ENCODE assay signal across 10 mouse cellular contexts in the genomic region with DNA sequence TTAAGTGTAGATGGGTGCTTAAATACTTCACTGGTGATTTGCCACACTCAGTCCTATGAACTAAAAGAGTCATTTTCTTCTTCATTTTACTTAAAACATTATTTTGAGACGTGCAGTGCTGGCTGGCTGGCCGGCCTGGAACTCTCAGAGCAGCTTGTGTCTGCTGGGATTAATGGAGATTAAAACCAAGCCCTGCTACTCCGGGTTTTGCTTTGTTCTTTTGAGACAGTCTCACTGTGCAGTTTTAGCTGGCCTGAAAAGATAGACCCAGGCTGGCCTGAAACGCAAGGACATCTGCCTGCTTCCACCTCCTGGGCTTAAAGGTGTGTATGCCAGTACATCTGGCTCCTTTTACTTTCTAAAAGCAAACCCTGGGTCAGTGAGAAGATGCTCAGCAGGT. TPM values are rescaled to one million over a fixed set of nuclear protein-coding genes. Genes with fewer than 3 reads are reported as not detected.
DNase-seq lines count a peak whose midpoint lies in the region; ATAC-seq lines count a peak whose summit lies in the region.
"Had no signal": no experiment of that assay in that cellular context is flagged by ENCODE, and none has a peak within 500 bp of the region (broad histone marks: within the 10 kb centered on the region; RNA-seq: fewer than 3 reads in every experiment).

No protein-coding gene starts in this region.

- H3K36me3 ChIP-seq in heart, embryonic 14.5 days (ENCODE audit: control insufficient read depth, insufficient read depth, low read length), result no peaks in the 10 kb centered on the region
- no peaks in the 10 kb centered on the region for H3K36me3 ChIP-seq in embryonic facial prominence, embryonic 11.5 days (replicated peaks; ENCODE audit: control insufficient read depth, insufficient read depth, low read depth, low read length)
- peaks cover 10% of the 10 kb centered on the region for H3K36me3 ChIP-seq in limb, embryonic 10.5 days
- no peaks in the 10 kb centered on the region for H3K36me3 ChIP-seq in neural tube, embryonic 14.5 days (ENCODE audit: control insufficient read depth, insufficient read depth, low read length)

- no peak overlapping the region for H3K4me3 ChIP-seq in heart, embryonic 14.5 days (ENCODE audit: control insufficient read depth in 1 of 2, insufficient read depth in 1 of 2, low read depth in 1 of 2, low read length in 2 of 2)
- H3K4me3 ChIP-seq in embryonic facial prominence, embryonic 11.5 days (ENCODE audit: low read depth, low read length), result no peak overlapping the region
- H3K4me3 ChIP-seq in limb, embryonic 10.5 days, result peak overlapping the region; percentile 91
- H3K4me3 ChIP-seq in neural tube, embryonic 14.5 days (ENCODE audit: low read depth, low read length), result peak overlapping the region; percentile 75; the same call in 1 of the 2 replicates

- no peak for DNase-seq in heart, adult 18-20 months
- peak; percentile 38 for DNase-seq in embryonic facial prominence, embryonic 11.5 days (ENCODE audit: low spot score)
- DNase-seq in limb, embryonic 10.5 days (ENCODE audit: low spot score), result no peak
- DNase-seq in gastrocnemius, adult 8-10 months (ENCODE audit: low spot score in 2 of 2), result no peak
- DNase-seq in adrenal gland, adult 18-20 months (ENCODE audit: low spot score in 2 of 2), result no peak
- DNase-seq: gastrocnemius, postnatal 14 days; layer of hippocampus, postnatal 36 days had no signal

- ATAC-seq in heart, embryonic 14.5 days (ENCODE audit: insufficient number of reproducible peaks, insufficient read depth, low FRiP score, low read depth), result no peak
- no peak for ATAC-seq in embryonic facial prominence, embryonic 11.5 days (replicated peaks; ENCODE audit: insufficient number of reproducible peaks, low FRiP score, low TSS enrichment, low read depth)
- ATAC-seq in neural tube, embryonic 14.5 days (ENCODE audit: low read depth), result no peak
- ATAC-seq in megakaryocyte progenitor cell, adult 5-6 weeks (replicated peaks; ENCODE audit: poor library complexity), result no peak

- no peak overlapping the region for H3K9ac ChIP-seq in heart, embryonic 14.5 days (ENCODE audit: low read length)
- H3K9ac ChIP-seq in embryonic facial prominence, embryonic 11.5 days (replicated peaks; ENCODE audit: low read length), result no peak overlapping the region
- peak overlapping the region; percentile 26; the same call in 1 of the 2 replicates for H3K9ac ChIP-seq in neural tube, embryonic 14.5 days (replicated peaks; ENCODE audit: low read depth, low read length)

- WGBS in heart, embryonic 14.5 days, result 55% methylated on average over 4 of the region's 4 CpGs
- WGBS in embryonic facial prominence, embryonic 11.5 days, result 40% methylated on average over 4 of the region's 4 CpGs
- 48% methylated on average over 4 of the region's 4 CpGs for WGBS in limb, embryonic 10.5 days
- 28% methylated on average over 4 of the region's 4 CpGs for WGBS in neural tube, embryonic 14.5 days

- no peaks in the 10 kb centered on the region for H3K27me3 ChIP-seq in heart, embryonic 14.5 days (ENCODE audit: control insufficient read depth, insufficient read depth, low read length)
- no peaks in the 10 kb centered on the region for H3K27me3 ChIP-seq in embryonic facial prominence, embryonic 11.5 days (ENCODE audit: control insufficient read depth, insufficient read depth, low read length)
- no peaks in the 10 kb centered on the region for H3K27me3 ChIP-seq in limb, embryonic 10.5 days (ENCODE audit: low read depth, poor library complexity, severe bottlenecking)
- H3K27me3 ChIP-seq in neural tube, embryonic 14.5 days (ENCODE audit: control insufficient read depth, insufficient read depth, low read length), result no peaks in the 10 kb centered on the region; the same call in 1 of the 2 replicates

- no peak overlapping the region for H3K27ac ChIP-seq in heart, embryonic 14.5 days (replicated peaks in 1 of 2; ENCODE audit: control insufficient read depth in 1 of 2, insufficient read depth in 1 of 2, low read depth in 2 of 2, low read length in 2 of 2)
- no peak overlapping the region for H3K27ac ChIP-seq in embryonic facial prominence, embryonic 11.5 days (replicated peaks; ENCODE audit: low read depth, low read length)
- H3K27ac ChIP-seq in limb, embryonic 10.5 days, result 0 out of 2 replicates have a peak overlapping the region, but pooled peaks have one; percentile 100
- peak overlapping the region; percentile 60; the same call in 1 of the 2 replicates for H3K27ac ChIP-seq in neural tube, embryonic 14.5 days (ENCODE audit: low read depth, low read length)

- H3K9me3 ChIP-seq in heart, embryonic 14.5 days (ENCODE audit: control insufficient read depth, low read length), result no peaks in the 10 kb centered on the region
- H3K9me3 ChIP-seq in embryonic facial prominence, embryonic 11.5 days (replicated peaks; ENCODE audit: control insufficient read depth, low read length), result no peaks in the 10 kb centered on the region
- no peaks in the 10 kb centered on the region for H3K9me3 ChIP-seq in limb, embryonic 10.5 days (replicated peaks)
- H3K9me3 ChIP-seq in neural tube, embryonic 14.5 days (ENCODE audit: control insufficient read depth, low read length), result no peaks in the 10 kb centered on the region

- H3K4me1 ChIP-seq in heart, embryonic 14.5 days (ENCODE audit: control insufficient read depth in 2 of 2, insufficient read depth in 2 of 2, low read length in 2 of 2), result peaks cover 3 to 15% of the 10 kb centered on the region in 2 experiments; a peak in 3 of 4 replicates
- H3K4me1 ChIP-seq in embryonic facial prominence, embryonic 11.5 days (ENCODE audit: control insufficient read depth, insufficient read depth, low read length), result no peaks in the 10 kb centered on the region; the same call in 1 of the 2 replicates
- peaks cover 25% of the 10 kb centered on the region for H3K4me1 ChIP-seq in limb, embryonic 10.5 days
- peaks cover 16% of the 10 kb centered on the region for H3K4me1 ChIP-seq in neural tube, embryonic 14.5 days (ENCODE audit: control insufficient read depth, insufficient read depth, low read length)

- H3K4me2 ChIP-seq in heart, embryonic 14.5 days (ENCODE audit: low read length), result peak overlapping the region; percentile 79; the same call in 1 of the 2 replicates
- no peak overlapping the region for H3K4me2 ChIP-seq in embryonic facial prominence, embryonic 11.5 days (ENCODE audit: low read depth, low read length)
- H3K4me2 ChIP-seq in neural tube, embryonic 14.5 days (ENCODE audit: low read depth, low read length), result peak overlapping the region; percentile 59

RNA-seq across cellular contexts. Expression of gene Prdm10, which starts 2.2 kb away (rescaled TPM):
- polyA plus RNA-seq in heart, embryonic 14.5 days (2014; fragmentation: Nextera tagmentation; extraction: Ambion mirVana), result 3.7 and 4.2 TPM in 2 replicates
- 1 to 10 TPM; 4.2 to 5.0 TPM for total RNA-seq in heart, adult 18-20 months (2021)
- 5.6 and 6.5 TPM in 2 replicates for polyA plus RNA-seq in embryonic facial prominence, embryonic 11.5 days (2014; fragmentation: Nextera tagmentation; extraction: Ambion mirVana)
- polyA plus RNA-seq in limb, embryonic 10.5 days (2016; fragmentation: Nextera tagmentation; extraction: Ambion mirVana), result 7.3 and 7.5 TPM in 2 replicates
- polyA plus RNA-seq in neural tube, embryonic 14.5 days (2014; fragmentation: Nextera tagmentation; extraction: Ambion mirVana), result 9.6 and 11.6 TPM in 2 replicates
- 1 to 10 TPM; 3.7 to 5.1 (median 3.7) TPM for total RNA-seq in gastrocnemius, adult 8-10 months (2022)
- 1 to 10 TPM; 7.5 to 9.2 TPM for total RNA-seq in adrenal gland, adult 18-20 months (2021)
- total RNA-seq in megakaryocyte progenitor cell, adult 5-6 weeks (2015), result 8.9 and 11.7 TPM in 2 replicates
- 9.2 and 10.6 TPM in 2 replicates for total RNA-seq in megakaryocyte progenitor cell, adult 5-6 weeks (2017)

Comparison
In these comparisons a context has a peak if more than half of its experiments do, and no peak if none do; other contexts are left out.
1. H3K27ac ChIP-seq: peak in limb, embryonic 10.5 days (single experiment) and neural tube, embryonic 14.5 days (single experiment); none in heart, embryonic 14.5 days (0 of 2) and embryonic facial prominence, embryonic 11.5 days (single experiment).
2. H3K4me3 ChIP-seq: peak in limb, embryonic 10.5 days (single experiment) and neural tube, embryonic 14.5 days (single experiment); none in heart, embryonic 14.5 days (0 of 2) and embryonic facial prominence, embryonic 11.5 days (single experiment).